In the genomic region with DNA sequence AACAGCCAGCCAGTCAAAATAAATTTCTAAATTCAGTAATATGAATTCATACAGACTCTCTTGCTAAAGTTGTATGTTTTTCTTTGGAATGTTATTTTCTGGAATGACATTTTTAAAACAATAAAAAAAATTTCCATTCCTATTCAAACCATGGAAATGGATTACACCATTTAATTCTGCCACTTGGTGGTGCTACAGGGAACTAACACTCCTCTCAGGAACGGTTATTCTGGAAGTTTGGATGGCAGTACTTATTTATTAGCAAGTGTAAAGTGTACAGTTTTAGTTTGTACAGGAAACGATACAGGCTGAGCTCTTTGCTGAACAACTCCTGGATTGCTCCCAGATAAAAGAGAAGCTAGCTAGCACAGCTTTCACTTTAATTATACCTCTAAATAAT, we compare ENCODE assay signal across 10 mouse cellular contexts. TPM values are rescaled to one million over a fixed set of nuclear protein-coding genes. Genes with fewer than 3 reads are reported as not detected.
DNase-seq lines count a peak whose midpoint lies in the region; ATAC-seq and TF ChIP-seq lines count a peak whose summit lies in the region.
"Had no signal": no experiment of that assay in that cellular context is flagged by ENCODE, and none has a peak within 500 bp of the region (broad histone marks: within the 10 kb centered on the region; RNA-seq: fewer than 3 reads in every experiment).

No protein-coding gene starts in this region.

- H3K9ac ChIP-seq in heart, embryonic 11.5 days (ENCODE audit: low read depth, low read length) = no peak overlapping the region
- no peak overlapping the region for H3K9ac ChIP-seq in liver, embryonic 14.5 days (replicated peaks)

- WGBS in heart, embryonic 11.5 days (ENCODE audit: insufficient replicate concordance) = 49% methylated on average over 2 of the region's 2 CpGs
- 25% methylated on average over 2 of the region's 2 CpGs for WGBS in liver, embryonic 14.5 days (ENCODE audit: insufficient replicate concordance)

- no peak for ATAC-seq in heart, embryonic 11.5 days (replicated peaks; ENCODE audit: insufficient number of reproducible peaks, low FRiP score, low TSS enrichment)
- ATAC-seq in liver, embryonic 14.5 days (ENCODE audit: insufficient read depth) = no peak
- ATAC-seq in frontal cortex, adult (ENCODE audit: low TSS enrichment) = no peak

- no peaks in the 10 kb centered on the region for H3K9me3 ChIP-seq in heart, embryonic 11.5 days (replicated peaks; ENCODE audit: control insufficient read depth, low read length)
- H3K9me3 ChIP-seq in liver, embryonic 14.5 days (ENCODE audit: control insufficient read depth, low read length) = no peaks in the 10 kb centered on the region

- no peak overlapping the region for H3K27ac ChIP-seq in heart, embryonic 11.5 days (ENCODE audit: low read depth, low read length)
- H3K27ac ChIP-seq in liver, embryonic 14.5 days = no peak overlapping the region
- no peak overlapping the region for H3K27ac ChIP-seq in cortical plate, adult 2 months (ENCODE audit: insufficient read depth, low read length)

- TF ChIP-seq CTCF in liver, embryonic 14.5 days (IDR thresholded peaks at IDR 0.05; ENCODE audit: low read depth) = peak; percentile 27; the same call in 1 of the 2 replicates
- TF ChIP-seq CTCF in cortical plate, adult 2 months (IDR thresholded peaks at IDR 0.05; ENCODE audit: extremely low read depth, insufficient read depth, low read length) = peak; percentile 10; the same call in 1 of the 2 replicates

- H3K36me3 ChIP-seq in heart, embryonic 11.5 days (ENCODE audit: control insufficient read depth, insufficient read depth, low read length) = no peaks in the 10 kb centered on the region
- no peaks in the 10 kb centered on the region for H3K36me3 ChIP-seq in liver, embryonic 14.5 days (replicated peaks; ENCODE audit: control insufficient read depth, insufficient read depth, low read depth)

- no peaks in the 10 kb centered on the region; the same call in 1 of the 2 replicates for H3K4me1 ChIP-seq in heart, embryonic 11.5 days (ENCODE audit: control insufficient read depth, insufficient read depth, low read length)
- peaks cover 5 to 13% of the 10 kb centered on the region in 2 experiments for H3K4me1 ChIP-seq in liver, embryonic 14.5 days (replicated peaks; ENCODE audit: control insufficient read depth in 2 of 2, insufficient read depth in 2 of 2, low read length in 1 of 2)
- H3K4me1 ChIP-seq in cortical plate, adult 2 months (ENCODE audit: control insufficient read depth, insufficient read depth, low read length) = peaks cover 4% of the 10 kb centered on the region; the same call in 1 of the 2 replicates

- DNase-seq in heart, adult 8-10 months (ENCODE audit: low spot score) = peak; percentile 60
- no peak for DNase-seq in liver, embryonic 14.5 days (ENCODE audit: low read depth in 3 of 3, low spot score in 3 of 3)
- no peak for DNase-seq in liver
- peak; percentile 57 for DNase-seq in retina, postnatal 1 day
- no peak for DNase-seq in urinary bladder, postnatal 25 days (ENCODE audit: low spot score)
- DNase-seq: kidney, postnatal 4 days; right cerebral cortex, postnatal 4 days had no signal

- TF ChIP-seq EP300 in liver, embryonic 14.5 days (IDR thresholded peaks at IDR 0.05; ENCODE audit: low read depth) = no peak

- H3K27me3 ChIP-seq in heart, embryonic 11.5 days (ENCODE audit: control insufficient read depth, insufficient read depth, low read length) = no peaks in the 10 kb centered on the region
- H3K27me3 ChIP-seq in liver, embryonic 14.5 days (ENCODE audit: control insufficient read depth, insufficient read depth, low read length) = no peaks in the 10 kb centered on the region

- no peak overlapping the region for H3K4me2 ChIP-seq in heart, embryonic 11.5 days
- H3K4me2 ChIP-seq in liver, embryonic 14.5 days (ENCODE audit: low read depth) = no peak overlapping the region

- TF ChIP-seq POLR2A in cortical plate, adult 2 months (IDR thresholded peaks at IDR 0.05; ENCODE audit: extremely low read depth, insufficient read depth, low read length) = no peak

- H3K4me3 ChIP-seq in heart, embryonic 11.5 days (ENCODE audit: low read depth, low read length) = no peak overlapping the region
- H3K4me3 ChIP-seq in liver, embryonic 14.5 days (ENCODE audit: insufficient read depth in 1 of 2, low read depth in 2 of 2, low read length in 2 of 2) = no peak overlapping the region
- H3K4me3 ChIP-seq in cortical plate, adult 2 months (ENCODE audit: insufficient read depth, low read length) = no peak overlapping the region

RNA-seq across cellular contexts. Expression of a gene that starts 2.1 kb away (rescaled TPM):
- 10 to 100 TPM in 1 of 4 experiments, 1 to 10 TPM in 3; 6.3 to 11.3 (median 9.1) TPM for total RNA-seq in heart, adult 8-10 months (2022)
- 15.9 and 16.8 TPM in 2 replicates for polyA plus RNA-seq in heart, embryonic 11.5 days (2014; fragmentation: Nextera tagmentation; extraction: Ambion mirVana)
- 9.4 and 11.2 TPM in 2 replicates for polyA plus RNA-seq in liver, embryonic 14.5 days (2012; rRNA removed)
- polyA plus RNA-seq in liver, embryonic 14.5 days (2014; fragmentation: Nextera tagmentation; extraction: Ambion mirVana) = 8.8 and 9.1 TPM in 2 replicates
- 82.2 and 86.6 TPM in 2 replicates for polyA plus RNA-seq in cortical plate, adult 2 months (2012; rRNA removed)

Comparison
In these comparisons a context has a peak if more than half of its experiments do, and no peak if none do; other contexts are left out.
1. DNase-seq: peak in heart, adult 8-10 months (single experiment) and retina, postnatal 1 day (single experiment); none in liver, embryonic 14.5 days (0 of 3), liver (single experiment) and urinary bladder, postnatal 25 days (single experiment).